Mouse (Mus musculus) skeletal muscle tissue, adult 2 months (tissue): ENCODE results near the gene Olfr102.

Source experiments
- DNase-seq: peaks from one replicate; pipeline ENCODE4 v3.0.0-alpha.2; 2012; ENCODE audit warnings: low read depth, low spot score

The Olfr102 gene

GRCm38 (mm10) chr17:37316954-37317353 lies at the start of gene Olfr102:
Olfr102 (minus strand) TSS chr17:37317054.
- DNase-seq, result no peak

GRCm38 (mm10) chr17:37359282-37359681 lies 42.4 kb upstream of the Olfr102 start, which contains the start of gene Olfr104-ps:
Olfr104-ps (plus strand) TSS chr17:37359582.
- DNase-seq, result no peak

- DNase-seq, result no peak
These were observed 22.7 kb upstream of the Olfr102 start, which contains the start of gene Olfr103 for GRCm38 (mm10) chr17:37339598-37339997. Olfr103 (minus strand) TSS chr17:37339698.

GRCm38 (mm10) chr17:37310146-37310699 lies 6.6 kb downstream of the Olfr102 start:
- no peak for DNase-seq

- no peak for DNase-seq
These were observed 8.4 kb downstream of the Olfr102 start for GRCm38 (mm10) chr17:37308483-37308882.

- no peak for DNase-seq
These were observed 12.6 kb downstream of the Olfr102 start, which contains the start of gene Olfr101 for GRCm38 (mm10) chr17:37304213-37304612. Olfr101 (minus strand) TSS chr17:37304313.

- no peak for DNase-seq
These were observed 33.5 kb downstream of the Olfr102 start, which contains the start of gene Olfr99 for GRCm38 (mm10) chr17:37283360-37283759. Olfr99 (minus strand) TSS chr17:37283460.

GRCm38 (mm10) chr17:37280331-37280730 lies 36.5 kb downstream of the Olfr102 start:
- DNase-seq, result peak; percentile 75

GRCm38 (mm10) chr17:37276573-37276972 lies 40.3 kb downstream of the Olfr102 start:
- no peak for DNase-seq

GRCm38 (mm10) chr17:37275626-37276248 lies 41.1 kb downstream of the Olfr102 start:
- DNase-seq, result peak; percentile 16

- peak; percentile 46 for DNase-seq
These were observed 46.2 kb downstream of the Olfr102 start for GRCm38 (mm10) chr17:37270702-37271092.

- DNase-seq, result peak; percentile 86
These were observed 46.7 kb downstream of the Olfr102 start, which contains the start of gene H2-M3 for GRCm38 (mm10) chr17:37270058-37270701. H2-M3 (plus strand) TSS chr17:37270220.

GRCm38 (mm10) chr17:37263626-37264025 lies 53.2 kb downstream of the Olfr102 start, which contains the start of gene Olfr98:
Olfr98 (minus strand) TSS chr17:37263749.
- peak; percentile 27 for DNase-seq
